Mouse (Mus musculus) mouse trophoblast stem cell (cell line): Measurements from ENCODE around the gene Cdh24.

ENCODE experiments used
- in situ Hi-C, 2 experiments: fragments of 300-500 bp; cut with MseI, MboI; formaldehyde crosslinking; loops; 2 replicates in 1 of 2; 3 replicates in 1 of 2; pipeline ENCODE4 v1.15.1; 2025

Cdh24 gene

DNA sequence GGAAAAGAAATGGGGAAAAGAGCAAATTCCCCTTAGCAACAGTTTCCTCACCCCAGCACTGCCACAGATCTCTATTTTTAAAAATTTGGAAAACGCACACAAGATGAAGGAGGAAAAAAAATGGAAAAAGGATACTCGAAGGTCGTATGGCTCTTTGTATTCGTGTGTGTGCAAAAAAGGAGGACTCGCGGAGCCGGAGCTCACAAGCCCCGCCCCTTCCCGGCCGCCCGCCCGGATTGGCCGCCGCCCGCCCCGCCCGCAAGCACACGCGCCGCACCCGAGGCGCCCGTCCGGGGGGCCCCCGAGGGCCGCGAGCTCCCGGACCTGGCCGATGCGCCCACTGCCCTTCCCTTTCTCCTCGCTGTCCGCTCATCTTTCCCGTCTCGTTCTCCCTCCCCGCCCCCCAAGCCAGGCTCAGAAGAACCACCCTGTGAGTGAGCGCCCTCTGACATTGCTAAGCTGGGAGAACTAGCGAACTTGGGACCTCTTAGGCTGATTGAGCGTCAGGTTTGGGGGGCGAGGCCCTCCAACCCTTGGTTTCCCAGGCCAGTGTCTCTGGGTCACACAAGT lies 35.3 kb downstream of the Cdh24 start, which contains the start of gene 4931414P19Rik:
4931414P19Rik (minus strand) TSS at position 242 of the 570 bp plus-strand sequence.
- in situ Hi-C loops, result no loop called here

DNA sequence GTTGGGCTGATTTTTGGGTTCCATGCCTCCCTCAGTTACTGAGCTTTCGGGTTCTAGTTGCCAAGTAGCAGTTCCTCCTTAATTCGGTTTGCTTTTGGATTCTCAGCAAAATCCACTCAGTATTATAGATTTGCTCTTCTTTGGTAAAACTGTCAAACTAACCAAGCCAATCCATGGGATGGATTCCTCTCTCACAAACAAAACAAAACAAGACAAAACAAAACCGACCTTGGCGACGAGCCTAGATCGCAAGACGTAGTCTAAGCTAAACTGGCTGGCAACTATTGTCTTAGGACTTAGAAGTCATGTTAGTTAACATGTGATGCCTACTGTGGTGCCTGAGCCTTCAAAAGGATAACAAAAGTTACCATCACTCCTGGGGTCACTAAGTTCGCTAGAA lies 37.5 kb downstream of the Cdh24 start:
- in situ Hi-C loops, result no loop called here

DNA sequence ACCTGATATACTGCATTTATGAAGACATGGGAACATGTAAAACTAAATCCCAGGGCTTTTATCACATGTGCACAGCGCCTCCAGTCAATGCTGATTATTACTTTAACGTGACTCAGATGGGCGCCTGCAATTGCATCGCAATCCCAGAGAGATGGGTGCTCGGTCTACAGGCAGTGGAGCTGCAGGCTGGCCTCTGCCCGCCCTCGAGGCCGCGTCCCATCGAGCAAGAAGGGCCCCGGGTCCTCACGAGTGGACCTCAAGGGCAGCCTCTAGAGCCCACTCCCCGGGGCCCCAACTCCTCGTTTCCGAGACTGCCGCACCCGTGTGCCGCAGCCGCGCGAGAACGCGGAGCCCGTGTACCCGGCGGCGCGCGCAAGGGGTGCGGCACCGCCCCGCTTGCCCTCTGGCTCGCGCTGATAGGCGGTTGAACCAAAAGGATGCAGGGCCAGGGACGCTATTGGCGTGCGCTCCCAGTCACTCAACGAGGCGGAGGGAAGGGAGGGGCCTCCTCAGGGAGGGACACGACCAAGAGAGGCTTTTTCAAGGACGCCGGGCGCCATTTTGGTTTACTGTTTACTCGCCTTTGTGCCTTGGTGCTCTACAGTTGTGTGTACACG lies 38.0 kb downstream of the Cdh24 start:
- in situ Hi-C loops, result no loop called here

DNA sequence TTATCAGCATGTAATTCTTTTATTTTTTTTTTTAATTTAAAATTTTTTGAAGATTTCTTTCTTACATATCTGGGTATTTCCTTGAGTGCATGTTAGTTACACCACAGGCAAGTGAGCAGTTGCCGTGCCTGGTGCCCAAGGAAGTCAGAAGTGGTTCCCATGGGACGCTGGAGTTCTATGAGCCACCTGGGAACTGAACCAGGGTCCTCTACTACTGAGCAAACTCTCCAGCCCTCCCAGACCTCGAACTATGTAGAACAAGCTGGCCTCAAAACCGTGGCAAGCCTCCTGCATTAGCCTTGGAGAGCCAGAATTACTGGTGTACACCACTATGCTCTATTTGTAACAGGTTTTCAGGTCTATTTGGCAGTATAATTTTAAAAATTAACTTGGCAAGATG lies 38.6 kb downstream of the Cdh24 start:
- in situ Hi-C loops, result no loop called here

DNA sequence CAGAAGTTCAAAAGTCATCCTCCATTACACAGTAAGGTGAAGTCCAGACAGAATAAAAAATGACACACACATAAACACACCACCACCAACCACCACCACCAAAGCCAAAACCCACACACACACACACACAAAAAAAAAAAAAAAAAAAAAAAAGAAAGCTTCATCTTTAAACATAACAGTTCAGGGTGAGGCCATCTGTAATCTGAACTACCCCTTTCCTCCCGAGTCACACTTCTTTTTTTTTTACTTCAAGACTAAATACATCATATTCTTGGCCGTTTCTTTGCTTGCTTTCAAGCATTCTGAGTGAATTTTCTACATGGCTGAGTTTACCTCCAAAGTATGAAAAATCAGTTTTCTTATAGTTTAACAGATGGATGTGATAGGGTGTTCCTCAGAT lies 39.6 kb downstream of the Cdh24 start:
- in situ Hi-C loops, result no loop called here

DNA sequence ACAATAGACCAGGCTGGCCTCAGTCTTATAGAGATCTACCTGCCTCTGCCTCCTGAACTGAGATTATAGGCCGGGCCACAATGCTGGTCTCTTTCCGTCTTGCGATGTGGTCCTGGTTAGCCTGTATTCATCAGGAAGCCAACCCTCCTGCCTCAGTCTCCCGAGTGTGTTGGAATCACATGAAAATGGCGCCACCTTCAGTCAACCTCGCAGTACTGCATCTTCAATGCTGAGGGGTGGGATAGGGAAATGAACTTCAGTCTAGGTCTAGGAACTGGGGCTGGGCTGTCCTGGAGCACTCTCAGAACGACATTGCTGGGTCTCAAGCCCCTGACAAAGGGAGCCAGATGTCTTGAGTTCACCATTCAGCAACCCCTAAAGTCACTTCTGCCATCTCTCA lies 44.1 kb downstream of the Cdh24 start:
- in situ Hi-C loops, result no loop called here

DNA sequence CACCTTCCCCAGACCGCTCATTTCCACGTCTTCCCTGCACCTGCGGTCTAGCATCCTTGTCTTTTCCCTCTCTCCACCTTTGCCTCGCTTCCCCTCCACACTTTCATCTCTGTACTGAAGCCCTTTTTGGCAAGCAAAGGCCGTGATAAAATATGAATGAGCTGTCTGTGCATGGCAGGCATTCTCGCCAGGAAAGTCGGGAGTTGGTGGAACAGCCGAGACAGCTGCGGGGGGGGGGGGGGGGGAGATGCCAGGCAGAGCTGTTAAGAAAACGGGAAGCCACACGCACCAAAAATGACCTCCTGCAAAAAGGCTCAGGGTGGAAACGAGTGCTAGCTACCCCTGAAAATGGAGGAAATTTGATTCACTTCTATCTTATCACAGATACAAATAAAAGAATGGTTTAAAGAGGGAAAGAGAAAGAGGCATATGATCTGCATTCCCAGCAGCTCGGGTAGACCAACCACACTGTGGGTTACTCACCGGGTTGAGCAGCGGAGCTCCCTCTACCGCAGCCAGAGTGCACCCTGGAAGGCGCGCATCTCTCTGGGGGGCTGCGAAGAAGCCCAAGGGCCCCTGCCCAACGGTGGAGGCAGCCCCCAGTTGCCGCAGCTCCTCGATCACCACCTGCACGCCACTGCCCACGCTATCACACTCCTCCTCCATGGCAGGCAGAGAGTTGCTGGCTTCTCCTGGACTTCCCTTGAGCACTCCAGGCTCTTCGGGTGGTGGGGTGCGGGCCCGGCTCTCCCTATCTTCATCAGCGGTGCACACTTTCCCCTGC lies 46.3 kb downstream of the Cdh24 start:
- in situ Hi-C loops, result no loop called here

DNA sequence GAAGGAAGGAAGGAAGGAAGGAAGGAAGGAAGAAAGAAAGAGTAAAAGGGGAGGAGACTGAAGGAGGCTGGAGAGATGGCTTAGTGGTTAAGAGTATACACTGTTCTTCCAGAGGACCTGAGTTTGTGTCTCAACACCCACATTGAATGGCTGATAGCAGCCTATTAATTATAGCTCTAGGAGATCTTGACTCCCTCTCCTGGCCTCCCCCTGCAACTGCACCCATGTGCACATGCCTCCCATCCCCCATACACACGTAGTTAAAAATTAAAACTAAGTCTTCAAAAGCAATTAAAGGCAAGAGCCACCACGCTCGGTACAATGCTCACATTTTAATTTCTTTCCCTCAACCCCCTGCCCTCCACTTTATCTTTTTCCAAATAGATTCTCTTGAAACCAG lies 47.1 kb downstream of the Cdh24 start:
- in situ Hi-C loops, result no loop called here

DNA sequence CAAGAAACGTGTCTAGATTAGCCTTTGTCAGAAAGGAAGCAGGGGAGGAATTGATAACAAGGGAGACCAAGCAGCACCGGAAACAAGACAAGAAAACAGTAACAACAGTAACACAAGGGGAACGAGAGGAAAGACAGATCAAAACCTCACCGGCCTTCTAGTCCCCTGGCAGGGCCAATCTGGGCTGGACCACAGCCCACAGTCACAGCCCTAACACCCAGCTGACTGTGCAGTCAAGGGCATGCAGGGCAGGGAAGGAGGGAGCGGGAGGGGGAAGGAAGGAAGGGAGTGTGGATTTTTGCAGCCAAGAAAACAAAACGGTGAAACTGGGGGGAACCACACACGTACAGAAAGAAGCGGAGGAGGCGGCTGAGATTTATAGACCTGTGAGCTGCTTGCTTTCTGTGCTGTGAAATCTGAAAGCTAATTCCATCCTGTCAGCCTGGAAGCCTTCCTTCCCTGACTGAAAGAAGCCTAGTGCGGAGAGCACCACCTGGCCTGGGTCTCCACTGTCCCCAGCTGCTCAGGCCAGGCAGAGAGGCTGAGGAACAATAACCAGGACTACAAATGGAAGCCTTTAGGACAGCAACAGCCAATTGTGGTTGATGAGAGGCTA lies 48.7 kb downstream of the Cdh24 start:
- in situ Hi-C loops, result no loop called here

DNA sequence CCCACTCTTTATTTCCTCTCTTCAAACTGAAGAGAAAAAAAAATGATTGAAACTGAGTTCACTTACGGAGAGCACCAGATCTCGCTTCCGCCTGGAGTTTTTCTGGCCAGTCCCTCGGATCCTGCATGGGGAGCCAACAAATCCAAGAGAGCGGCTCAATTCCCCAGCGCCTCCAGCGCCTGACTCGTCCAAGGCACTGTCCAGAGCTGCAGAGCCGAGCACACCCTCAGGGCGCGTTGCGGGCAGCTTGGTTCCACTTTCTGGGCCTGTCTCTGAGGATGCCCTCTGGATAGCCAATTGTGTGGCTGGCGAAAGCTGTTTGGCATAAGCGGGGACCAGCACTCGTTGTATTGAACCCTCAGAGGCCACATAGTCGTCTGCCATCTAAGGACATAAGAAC lies 50.1 kb downstream of the Cdh24 start:
- in situ Hi-C loops, result no loop called here

DNA sequence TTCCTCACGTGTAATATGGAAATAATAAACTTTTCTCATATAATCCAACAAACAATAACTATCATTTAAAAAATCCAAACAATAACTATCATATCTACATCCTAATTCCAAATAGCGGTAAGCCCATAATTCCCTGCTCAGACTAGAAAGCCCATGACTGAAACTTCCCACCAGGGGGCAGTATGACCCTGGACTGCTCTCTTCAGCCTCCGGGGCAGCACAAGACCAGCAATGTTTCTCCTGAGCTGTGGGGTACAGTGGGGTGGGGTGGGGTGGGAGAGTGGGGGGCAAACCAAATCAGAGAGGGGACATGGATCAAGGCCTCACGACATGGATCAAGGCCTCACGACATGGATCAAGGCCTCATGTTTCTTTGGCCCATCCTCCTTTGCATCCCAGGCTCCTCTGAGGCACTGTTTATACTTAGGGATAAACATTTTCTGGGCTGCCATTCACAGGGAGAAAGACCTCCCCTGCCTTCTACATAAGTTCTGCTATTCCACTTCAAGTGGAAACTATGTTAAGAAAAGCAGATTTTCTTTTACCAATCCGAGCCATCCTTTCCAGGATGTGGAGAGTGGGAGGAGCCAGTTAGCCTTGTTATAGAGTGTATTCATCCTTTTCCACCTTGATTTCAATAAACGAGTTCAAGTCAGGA lies 57.4 kb downstream of the Cdh24 start:
- in situ Hi-C loops, result no loop called here

DNA sequence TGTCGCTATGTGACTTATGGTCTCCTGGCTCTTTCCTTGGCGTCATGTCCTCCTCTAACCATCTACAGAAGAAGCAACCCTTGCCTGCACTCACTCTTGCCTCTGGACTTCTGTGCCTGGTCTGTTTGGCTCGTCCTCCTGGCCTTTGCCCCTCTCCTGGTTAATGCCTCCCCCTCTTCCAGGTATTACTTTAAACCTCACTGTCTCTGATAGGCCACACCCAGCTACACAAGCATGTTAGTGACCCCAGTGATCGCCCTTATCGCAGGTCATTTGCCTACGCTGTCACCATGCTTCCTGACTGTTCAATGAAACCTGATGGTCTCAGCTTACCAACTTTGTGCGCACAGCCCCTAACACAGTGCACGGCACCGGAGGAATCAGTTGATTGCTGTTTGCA lies 58.6 kb downstream of the Cdh24 start:
- in situ Hi-C loops, result no loop called here
